Mouse (Mus musculus): ENCODE measurements around the gene Ints5. TPM values are rescaled to one million over a fixed set of nuclear protein-coding genes. Genes with fewer than 3 reads are reported as not detected.

The Ints5 gene
- polyA plus RNA-seq, 1 experiment from 2014 or later: 40.9 TPM

GRCm38 (mm10) chr19:8940526-8941133 lies 47.8 kb downstream of the Ints5 start:
- no peak for ATAC-seq
- Histone ChIP-seq H3K4me2 (ENCODE audit: low read depth, low read length) (peak overlapping the region; percentile 74; the same call in 1 of the 2 replicates), H3K36me3 (ENCODE audit: control insufficient read depth, insufficient read depth, low read length) (peaks cover 12% of the 10 kb centered on the region), H3K27me3 (replicated peaks; ENCODE audit: control insufficient read depth, insufficient read depth, low read length) (no peaks in the 10 kb centered on the region), H3K9me3 (ENCODE audit: control insufficient read depth, low read length) (no peaks in the 10 kb centered on the region), H3K4me3 (ENCODE audit: low read length) (no peak overlapping the region), H3K27ac (ENCODE audit: low read length) (peak overlapping the region; percentile 75; the same call in 1 of the 2 replicates), H3K9ac (ENCODE audit: low read depth, low read length) (peak overlapping the region; percentile 86), H3K4me1 (ENCODE audit: control insufficient read depth, insufficient read depth, low read length) (peaks cover 28% of the 10 kb centered on the region)
- WGBS: 81% methylated on average over 15 of the region's 15 CpGs

- peak overlapping the region; percentile 75 for H3K27ac ChIP-seq (ENCODE audit: low read length)
- H3K4me2 ChIP-seq (ENCODE audit: low read depth, low read length): peak overlapping the region; percentile 74
- H3K4me3 ChIP-seq (ENCODE audit: low read length): peak overlapping the region; percentile 62
- ATAC-seq: peak; percentile 13
- peaks cover 14% of the 10 kb centered on the region for H3K36me3 ChIP-seq (ENCODE audit: control insufficient read depth, insufficient read depth, low read length)
- peaks cover 28% of the 10 kb centered on the region for H3K4me1 ChIP-seq (ENCODE audit: control insufficient read depth, insufficient read depth, low read length)
- H3K27me3 ChIP-seq (replicated peaks; ENCODE audit: control insufficient read depth, insufficient read depth, low read length): no peaks in the 10 kb centered on the region
- H3K9ac ChIP-seq (ENCODE audit: low read depth, low read length): peak overlapping the region; percentile 86
- no peaks in the 10 kb centered on the region for H3K9me3 ChIP-seq (ENCODE audit: control insufficient read depth, low read length)
- WGBS: 37% methylated on average over 10 of the region's 10 CpGs
Measured at GRCm38 (mm10) chr19:8941136-8941514, 48.3 kb downstream of the Ints5 start.

DNA sequence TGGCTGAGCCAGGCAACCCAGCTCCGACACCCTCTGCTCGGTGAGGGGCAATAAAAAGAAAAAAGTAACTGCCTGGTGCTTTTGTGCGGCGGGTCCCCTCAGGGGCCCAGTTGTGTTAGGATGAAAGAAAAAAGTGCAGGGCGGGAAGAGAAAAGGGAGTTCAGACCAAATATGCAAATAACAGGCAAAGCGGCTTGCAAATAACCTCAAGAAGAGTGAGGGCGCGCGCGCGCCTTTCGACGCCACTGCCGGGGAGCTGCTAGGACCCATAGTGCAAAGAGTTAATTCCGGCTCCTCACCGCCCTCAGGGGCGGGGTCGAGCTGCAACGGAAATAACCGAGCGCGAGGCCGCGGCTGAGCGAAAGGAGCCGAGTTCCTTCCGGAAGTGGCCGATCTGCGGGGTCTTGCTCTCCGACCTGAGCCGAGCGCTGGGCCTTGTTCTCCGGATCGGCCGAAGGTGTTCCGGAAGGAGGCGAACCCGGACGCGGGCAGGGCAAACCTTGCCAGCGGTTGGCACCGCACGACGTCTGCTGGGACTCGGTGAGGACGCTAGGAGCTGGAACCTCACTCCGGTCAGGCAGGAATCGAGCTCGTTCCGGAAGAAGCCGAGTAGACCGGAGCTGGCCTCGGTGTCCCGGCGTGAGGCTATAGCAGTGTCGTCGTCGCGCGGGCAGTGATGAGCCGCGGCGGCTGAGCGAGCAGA lies 48.9 kb downstream of the Ints5 start, which contains the start of gene Mta2:
Gene Mta2, plus strand, starts transcription at position 361 of the 703 bp plus-strand sequence.
- WGBS: under 1% methylated on average over 64 of the region's 64 CpGs
- H3K36me3 ChIP-seq (ENCODE audit: control insufficient read depth, insufficient read depth, low read length): peaks cover 16% of the 10 kb centered on the region

DNA sequence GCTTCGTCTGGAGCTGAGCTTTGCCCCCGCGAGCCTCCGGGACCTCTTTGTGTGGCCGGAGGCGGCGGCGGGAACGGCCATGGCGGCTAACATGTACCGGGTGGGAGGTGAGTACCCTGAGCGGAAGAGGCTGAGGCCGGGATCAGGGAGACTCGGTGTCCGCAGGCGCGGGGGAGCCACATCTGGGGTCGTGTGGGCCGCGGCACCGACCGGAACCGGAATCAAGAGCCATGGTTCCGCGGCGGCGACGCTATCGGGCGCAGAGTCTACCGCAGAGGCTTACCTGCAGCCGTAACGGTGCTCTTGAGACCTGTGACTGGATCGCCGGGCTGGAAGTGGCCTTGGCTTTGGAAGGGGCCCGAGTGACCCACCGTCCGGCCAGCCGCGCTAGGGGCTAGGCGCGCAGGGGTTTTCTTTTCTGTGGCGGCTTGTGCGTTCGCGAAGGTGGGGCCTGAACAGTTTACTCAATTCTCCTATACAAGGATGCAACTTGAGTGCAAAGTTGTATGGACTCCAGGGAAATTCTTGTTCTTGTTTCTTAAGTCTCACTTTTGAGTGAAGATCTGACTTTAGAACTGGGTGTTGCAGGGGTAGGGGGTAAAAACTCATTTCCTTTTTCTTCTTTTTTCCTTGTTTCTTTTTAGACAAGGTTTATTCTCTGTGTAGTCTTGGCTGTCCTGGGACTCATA lies 49.6 kb downstream of the Ints5 start:
- no peaks in the 10 kb centered on the region for H3K9me3 ChIP-seq (ENCODE audit: control insufficient read depth, low read length)
- under 1% methylated on average over 46 of the region's 46 CpGs for WGBS
- peak overlapping the region; percentile 92 for H3K27ac ChIP-seq (ENCODE audit: low read length)
- H3K4me2 ChIP-seq (ENCODE audit: low read depth, low read length): peak overlapping the region; percentile 63
- H3K27me3 ChIP-seq (replicated peaks; ENCODE audit: control insufficient read depth, insufficient read depth, low read length): no peaks in the 10 kb centered on the region
- H3K4me3 ChIP-seq (ENCODE audit: low read length): peak overlapping the region; percentile 62
- peak overlapping the region; percentile 86 for H3K9ac ChIP-seq (ENCODE audit: low read depth, low read length)
- peaks cover 17% of the 10 kb centered on the region for H3K36me3 ChIP-seq (ENCODE audit: control insufficient read depth, insufficient read depth, low read length)
- peak; percentile 54 for ATAC-seq
- H3K4me1 ChIP-seq (ENCODE audit: control insufficient read depth, insufficient read depth, low read length): peaks cover 28% of the 10 kb centered on the region

More for the DNA sequence above, 48.9 kb downstream of the Ints5 start, which contains the start of gene Mta2:
- Histone ChIP-seq H3K4me3 (ENCODE audit: low read length) (peak within 1 kb of the TSS; percentile 62), H3K9ac (ENCODE audit: low read depth, low read length) (peak within 1 kb of the TSS; percentile 86), H3K9me3 (ENCODE audit: control insufficient read depth, low read length) (no peaks in the 10 kb centered on the region), H3K27me3 (replicated peaks; ENCODE audit: control insufficient read depth, insufficient read depth, low read length) (no peaks in the 10 kb centered on the region), H3K4me1 (ENCODE audit: control insufficient read depth, insufficient read depth, low read length) (peaks cover 28% of the 10 kb centered on the region), H3K27ac (ENCODE audit: low read length) (peak within 1 kb of the TSS; percentile 92), H3K4me2 (ENCODE audit: low read depth, low read length) (peak within 1 kb of the TSS; percentile 74)
- ATAC-seq: peak; percentile 95

DNA sequence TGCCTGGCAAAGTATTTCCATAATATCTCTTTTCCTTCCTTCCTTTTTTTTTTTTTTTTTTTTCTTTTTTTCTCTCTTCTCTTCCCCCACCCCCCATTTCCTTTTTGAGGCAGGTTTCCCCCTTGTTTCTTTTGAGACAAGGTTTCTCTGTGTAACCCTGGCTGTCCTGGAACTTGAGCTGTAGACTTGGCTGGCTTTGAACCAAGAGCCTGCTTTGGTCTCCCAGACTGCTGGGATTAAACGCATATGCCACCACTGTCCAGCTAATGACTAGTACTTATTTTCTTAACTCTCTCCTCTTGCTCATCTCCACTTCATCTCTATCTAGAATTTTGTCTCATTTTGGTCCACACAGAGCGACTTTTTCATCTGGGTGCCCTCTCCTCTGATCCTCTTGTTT lies 50.2 kb downstream of the Ints5 start:
- 59% methylated on average over 2 of the region's 2 CpGs for WGBS
- Histone ChIP-seq H3K4me3 (ENCODE audit: low read length) (peak overlapping the region; percentile 62), H3K27me3 (replicated peaks; ENCODE audit: control insufficient read depth, insufficient read depth, low read length) (no peaks in the 10 kb centered on the region), H3K36me3 (ENCODE audit: control insufficient read depth, insufficient read depth, low read length) (peaks cover 20% of the 10 kb centered on the region), H3K27ac (ENCODE audit: low read length) (peak overlapping the region; percentile 33), H3K9me3 (ENCODE audit: control insufficient read depth, low read length) (no peaks in the 10 kb centered on the region), H3K9ac (ENCODE audit: low read depth, low read length) (peak overlapping the region; percentile 86), H3K4me1 (ENCODE audit: control insufficient read depth, insufficient read depth, low read length) (peaks cover 28% of the 10 kb centered on the region), H3K4me2 (ENCODE audit: low read depth, low read length) (peak overlapping the region; percentile 63)
- ATAC-seq: no peak

- no peaks in the 10 kb centered on the region for H3K27me3 ChIP-seq (replicated peaks; ENCODE audit: control insufficient read depth, insufficient read depth, low read length)
- H3K9ac ChIP-seq (ENCODE audit: low read depth, low read length): peak overlapping the region; percentile 26
- ATAC-seq: no peak
- 39% methylated on average over 5 of the region's 5 CpGs for WGBS
- H3K27ac ChIP-seq (ENCODE audit: low read length): 0 out of 2 replicates have a peak overlapping the region, but pooled peaks have one; percentile 25
- H3K4me3 ChIP-seq (ENCODE audit: low read length): 0 out of 2 replicates have a peak overlapping the region, but pooled peaks have one; percentile 13
- H3K36me3 ChIP-seq (ENCODE audit: control insufficient read depth, insufficient read depth, low read length): peaks cover 20% of the 10 kb centered on the region
- peak overlapping the region; percentile 63 for H3K4me2 ChIP-seq (ENCODE audit: low read depth, low read length)
- H3K9me3 ChIP-seq (ENCODE audit: control insufficient read depth, low read length): no peaks in the 10 kb centered on the region
- peaks cover 28% of the 10 kb centered on the region for H3K4me1 ChIP-seq (ENCODE audit: control insufficient read depth, insufficient read depth, low read length)
Measured at GRCm38 (mm10) chr19:8944062-8944461, 51.3 kb downstream of the Ints5 start.

- H3K4me2 ChIP-seq (ENCODE audit: low read depth, low read length): peak overlapping the region; percentile 56
- peaks cover 20% of the 10 kb centered on the region for H3K36me3 ChIP-seq (ENCODE audit: control insufficient read depth, insufficient read depth, low read length)
- peaks cover 28% of the 10 kb centered on the region for H3K4me1 ChIP-seq (ENCODE audit: control insufficient read depth, insufficient read depth, low read length)
- ATAC-seq: no peak
- peak overlapping the region; percentile 41; the same call in 1 of the 2 replicates for H3K27ac ChIP-seq (ENCODE audit: low read length)
- WGBS: 23% methylated on average over 5 of the region's 5 CpGs
- peak overlapping the region; percentile 58 for H3K9ac ChIP-seq (ENCODE audit: low read depth, low read length)
- H3K27me3 ChIP-seq (replicated peaks; ENCODE audit: control insufficient read depth, insufficient read depth, low read length): no peaks in the 10 kb centered on the region
- peak overlapping the region; percentile 37 for H3K4me3 ChIP-seq (ENCODE audit: low read length)
- H3K9me3 ChIP-seq (ENCODE audit: control insufficient read depth, low read length): no peaks in the 10 kb centered on the region
Measured at GRCm38 (mm10) chr19:8944750-8945149, 51.9 kb downstream of the Ints5 start.

DNA sequence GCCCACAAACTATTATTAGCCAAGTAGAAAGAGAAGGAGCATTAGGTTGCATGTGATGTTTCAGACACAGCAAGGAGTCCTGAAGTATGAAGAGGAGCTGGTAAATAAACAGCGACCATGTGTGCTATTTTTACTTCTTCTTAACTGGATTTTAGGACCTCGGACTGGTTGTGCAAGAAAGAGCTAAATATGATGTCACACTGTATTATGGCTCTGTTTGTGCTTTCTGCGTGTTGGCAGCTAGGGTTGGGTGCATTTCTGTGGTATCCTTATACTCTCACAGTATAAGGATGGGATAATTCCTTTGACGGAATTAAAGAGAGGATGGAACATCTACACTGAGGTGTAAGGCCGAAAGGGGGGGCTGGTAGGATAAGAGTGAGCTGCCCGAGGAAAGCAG lies 52.4 kb downstream of the Ints5 start:
- peaks cover 20% of the 10 kb centered on the region for H3K36me3 ChIP-seq (ENCODE audit: control insufficient read depth, insufficient read depth, low read length)
- ATAC-seq: no peak
- H3K9me3 ChIP-seq (ENCODE audit: control insufficient read depth, low read length): no peaks in the 10 kb centered on the region
- peak overlapping the region; percentile 56 for H3K4me2 ChIP-seq (ENCODE audit: low read depth, low read length)
- no peaks in the 10 kb centered on the region for H3K27me3 ChIP-seq (replicated peaks; ENCODE audit: control insufficient read depth, insufficient read depth, low read length)
- H3K4me3 ChIP-seq (ENCODE audit: low read length): peak overlapping the region; percentile 37
- H3K4me1 ChIP-seq (ENCODE audit: control insufficient read depth, insufficient read depth, low read length): peaks cover 28% of the 10 kb centered on the region
- 78% methylated on average over 6 of the region's 6 CpGs for WGBS
- H3K27ac ChIP-seq (ENCODE audit: low read length): peak overlapping the region; percentile 41; the same call in 1 of the 2 replicates
- peak overlapping the region; percentile 58 for H3K9ac ChIP-seq (ENCODE audit: low read depth, low read length)

- Histone ChIP-seq H3K9ac (ENCODE audit: low read depth, low read length) (no peak overlapping the region), H3K4me2 (ENCODE audit: low read depth, low read length) (no peak overlapping the region), H3K27me3 (replicated peaks; ENCODE audit: control insufficient read depth, insufficient read depth, low read length) (no peaks in the 10 kb centered on the region), H3K4me1 (ENCODE audit: control insufficient read depth, insufficient read depth, low read length) (peaks cover 19% of the 10 kb centered on the region), H3K4me3 (ENCODE audit: low read length) (no peak overlapping the region), H3K36me3 (ENCODE audit: control insufficient read depth, insufficient read depth, low read length) (peaks cover 27% of the 10 kb centered on the region), H3K9me3 (ENCODE audit: control insufficient read depth, low read length) (no peaks in the 10 kb centered on the region), H3K27ac (ENCODE audit: low read length) (no peak overlapping the region)
- no peak for ATAC-seq
- WGBS: 92% methylated on average over 7 of the region's 7 CpGs
Measured at GRCm38 (mm10) chr19:8946929-8947328, 54.1 kb downstream of the Ints5 start.
